Mouse (Mus musculus): ENCODE measurements around the gene Naf1.

The Naf1 gene

DNA sequence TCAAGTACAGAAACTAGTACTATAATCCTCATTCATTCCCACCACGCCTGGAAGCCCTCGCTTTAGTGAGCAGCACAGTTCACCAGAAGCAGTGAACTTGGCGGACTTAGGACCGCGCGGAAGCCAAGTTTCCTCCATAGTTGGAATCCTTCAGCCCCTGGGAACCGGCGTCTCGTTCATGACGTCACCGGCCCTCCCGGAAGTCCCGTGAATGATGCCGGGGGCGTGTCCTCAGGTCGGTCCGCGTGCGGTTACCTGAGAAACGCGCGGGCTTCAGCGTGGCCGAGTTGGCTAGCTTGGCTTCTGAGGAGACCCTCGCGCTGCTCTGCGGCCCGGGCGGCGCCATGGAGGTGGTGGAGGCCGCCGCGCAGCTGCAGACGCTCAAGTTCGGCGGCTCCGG is at the start of gene Naf1:
Naf1 (plus strand) TSS at position 195 of the 400 bp plus-strand sequence.
- DNase-seq (ENCODE audit: low spot score) = peak; percentile 92

DNA sequence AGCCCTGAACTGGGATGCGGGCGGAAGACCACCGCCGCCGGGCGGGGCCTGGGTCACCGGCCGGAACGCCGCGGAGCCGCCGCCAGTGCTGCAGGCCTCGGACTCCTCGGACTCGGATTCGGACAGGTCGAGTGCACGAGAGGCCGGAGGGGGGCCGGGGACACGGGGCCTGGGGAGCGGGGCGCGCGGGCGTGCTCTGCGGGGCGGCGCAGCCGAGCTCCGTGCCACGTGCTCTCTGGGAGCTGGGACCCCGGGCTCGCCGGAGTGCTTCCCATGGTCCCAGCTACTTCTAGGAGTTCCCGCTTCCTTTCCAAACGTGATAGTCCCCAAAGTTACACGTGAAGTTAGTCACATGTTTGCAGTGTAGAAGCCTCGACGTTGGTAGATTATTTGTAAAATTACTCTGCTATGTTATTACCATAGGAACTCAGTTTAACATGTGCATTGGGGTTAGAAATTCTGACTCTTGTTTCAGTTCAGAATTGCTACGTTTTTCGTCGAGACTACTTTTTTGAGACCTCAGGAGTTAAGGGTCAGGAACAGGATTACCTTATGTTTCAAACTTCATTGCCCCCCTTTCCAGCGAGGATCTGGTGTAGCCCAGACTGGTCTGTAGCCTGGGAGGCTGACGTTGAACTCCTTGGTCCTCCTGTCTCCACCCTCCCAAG is 1.0 kb downstream of the Naf1 start:
- no peak for DNase-seq (ENCODE audit: low spot score)

DNA sequence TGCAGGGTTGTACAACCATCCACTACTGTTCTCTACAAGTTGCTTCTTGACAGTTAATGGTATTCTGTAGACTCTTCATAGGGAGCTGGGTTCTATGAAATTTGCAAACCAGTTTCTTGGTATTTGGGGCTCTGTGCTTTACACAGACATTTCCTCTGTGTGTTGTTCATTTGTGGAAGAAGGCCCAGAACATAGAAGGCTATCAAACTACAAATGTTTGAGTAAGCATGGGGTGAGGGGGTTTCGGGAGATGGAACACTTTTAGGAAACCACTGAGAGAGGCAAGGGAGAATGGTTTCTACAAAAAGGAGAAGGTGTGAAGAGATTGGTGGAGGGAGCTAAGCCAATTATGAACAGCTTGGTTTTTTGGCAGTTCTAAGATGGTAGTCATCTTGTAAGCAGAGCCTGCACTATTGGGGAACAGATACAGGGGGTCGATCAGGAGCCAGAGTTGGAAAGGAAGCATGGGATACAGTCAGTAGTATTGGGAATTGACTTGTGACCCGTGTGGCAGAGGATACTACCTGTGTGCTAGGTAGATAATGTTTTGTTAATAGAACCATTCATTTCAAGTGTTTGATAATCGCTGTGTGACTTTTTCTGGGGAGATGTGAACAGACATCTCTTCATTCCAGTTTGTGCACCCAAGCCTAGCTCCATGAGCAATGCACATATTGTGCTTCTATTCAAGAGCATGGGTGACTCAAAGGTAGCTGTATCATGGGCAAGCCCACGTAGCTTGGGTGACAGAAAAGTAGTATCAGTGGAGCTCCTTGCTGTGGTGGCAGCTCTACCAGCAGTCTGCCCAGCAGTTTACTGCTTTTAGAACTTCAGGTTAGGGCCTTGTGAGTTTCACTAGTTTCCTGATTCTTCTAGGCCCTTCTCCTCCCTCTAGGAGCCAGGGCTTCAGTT is 1.8 kb downstream of the Naf1 start:
- peak; percentile 44 for DNase-seq (ENCODE audit: low spot score)

DNA sequence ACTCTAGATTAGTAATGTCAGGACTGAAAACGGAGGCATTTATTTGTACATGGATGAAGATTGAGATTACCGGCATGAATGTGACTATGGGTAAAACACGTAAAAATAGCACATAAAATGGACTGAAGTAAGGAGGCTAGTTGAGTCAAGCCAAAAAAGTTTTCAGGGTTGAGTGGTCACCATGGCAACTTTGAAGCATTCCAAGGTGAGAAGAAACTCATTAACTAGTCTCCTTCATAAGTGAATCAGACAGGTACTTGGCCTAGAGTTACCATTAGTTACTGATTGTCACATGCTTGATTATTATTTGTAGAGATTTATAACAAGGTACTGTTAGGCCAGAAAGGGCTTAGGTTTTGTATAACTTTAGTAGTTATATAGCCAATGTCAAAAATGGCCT is 3.7 kb downstream of the Naf1 start:
- no peak for DNase-seq (ENCODE audit: low spot score)

DNA sequence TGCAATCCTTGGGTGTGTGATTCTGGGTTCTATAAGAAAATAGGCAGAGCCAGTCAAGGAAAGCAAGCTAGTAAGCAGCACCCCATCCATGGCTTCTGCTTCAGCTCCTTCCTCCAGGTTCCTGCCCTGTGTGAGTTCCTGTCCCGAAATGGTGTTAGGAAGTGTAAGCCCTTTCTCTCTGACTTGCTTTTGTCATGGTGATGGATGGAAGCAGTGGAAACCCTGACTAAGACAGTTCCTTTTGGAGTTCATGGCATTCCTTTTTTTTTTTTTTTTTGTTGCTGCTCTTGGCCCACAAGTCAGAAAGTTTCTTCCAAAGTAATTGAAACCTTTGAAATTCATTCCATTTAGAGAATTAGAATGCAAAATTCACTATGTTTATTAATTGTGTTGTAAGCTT is 5.1 kb downstream of the Naf1 start:
- DNase-seq (ENCODE audit: low spot score) = no peak

DNA sequence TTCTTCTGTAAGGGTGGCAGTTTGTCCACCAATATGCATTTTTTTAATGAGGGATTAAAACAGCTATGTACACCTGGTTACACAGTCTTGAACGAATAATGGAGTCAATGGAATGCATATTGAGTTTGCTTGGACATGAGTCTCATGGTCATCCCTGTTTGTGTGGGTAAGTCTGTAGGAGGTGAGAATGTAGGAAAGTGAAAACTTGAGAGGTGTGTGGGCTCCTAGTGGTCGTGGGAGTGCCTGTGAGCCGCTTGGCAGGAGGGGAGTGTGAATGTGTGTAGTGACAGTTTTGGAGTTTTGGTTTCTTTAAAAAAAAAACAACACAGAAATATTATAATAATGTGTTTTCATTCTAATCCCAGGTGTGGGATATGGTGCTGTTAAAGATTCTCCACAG is 7.7 kb downstream of the Naf1 start:
- no peak for DNase-seq (ENCODE audit: low spot score)

DNA sequence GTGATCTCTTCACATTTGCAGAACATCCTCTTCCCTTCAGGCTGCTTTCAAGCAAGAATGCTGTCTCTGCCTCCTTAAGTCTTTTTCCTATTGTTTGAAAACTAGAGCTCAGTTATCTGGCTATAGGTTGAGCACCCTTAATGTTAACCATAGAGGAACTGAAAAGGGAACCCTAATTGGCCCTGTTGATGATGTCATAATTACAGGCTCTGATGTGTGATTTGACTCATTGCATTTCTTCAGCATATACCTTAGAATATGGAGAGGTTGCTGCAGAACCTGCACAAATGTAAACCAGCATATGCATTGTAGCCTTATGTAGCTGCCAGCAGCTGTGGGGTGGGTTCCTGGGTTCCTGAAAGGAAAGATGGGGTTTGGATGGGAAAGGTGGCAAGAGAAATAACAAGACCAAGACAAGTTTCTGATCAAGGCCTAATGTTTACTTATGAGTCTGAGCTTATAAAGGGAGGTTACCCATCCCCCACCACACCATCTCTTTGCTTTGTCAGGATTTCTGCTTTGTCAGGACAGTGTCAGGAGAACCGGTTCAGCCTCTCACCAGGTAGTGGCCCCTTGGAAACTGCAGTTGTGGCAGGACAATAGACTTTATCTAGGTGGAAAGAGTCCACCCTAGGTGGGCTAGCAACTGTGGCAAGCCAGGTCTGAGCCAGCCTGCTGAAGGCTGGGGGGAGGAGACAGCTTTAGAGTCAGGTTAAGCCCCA is 9.4 kb downstream of the Naf1 start:
- no peak for DNase-seq (ENCODE audit: low spot score)

DNA sequence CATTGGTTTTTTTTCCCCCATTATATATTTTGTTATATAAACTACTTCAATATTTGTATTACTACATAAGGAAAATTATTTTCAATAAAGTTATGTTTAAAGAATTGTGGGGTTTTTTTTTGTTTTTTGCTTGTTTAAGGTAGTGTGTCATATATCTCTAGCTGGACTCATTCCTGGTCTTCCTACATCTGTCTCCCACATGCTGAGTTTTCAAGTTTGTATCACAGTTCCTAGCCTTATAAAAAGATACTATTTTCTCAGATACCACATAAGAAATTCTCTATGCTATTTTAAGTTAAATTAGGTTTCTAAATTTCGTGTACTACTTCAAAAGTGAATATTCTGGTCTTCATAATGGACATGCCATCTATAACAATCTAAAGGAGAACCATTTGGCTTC is 23.8 kb downstream of the Naf1 start:
- no peak for DNase-seq (ENCODE audit: low spot score)

DNA sequence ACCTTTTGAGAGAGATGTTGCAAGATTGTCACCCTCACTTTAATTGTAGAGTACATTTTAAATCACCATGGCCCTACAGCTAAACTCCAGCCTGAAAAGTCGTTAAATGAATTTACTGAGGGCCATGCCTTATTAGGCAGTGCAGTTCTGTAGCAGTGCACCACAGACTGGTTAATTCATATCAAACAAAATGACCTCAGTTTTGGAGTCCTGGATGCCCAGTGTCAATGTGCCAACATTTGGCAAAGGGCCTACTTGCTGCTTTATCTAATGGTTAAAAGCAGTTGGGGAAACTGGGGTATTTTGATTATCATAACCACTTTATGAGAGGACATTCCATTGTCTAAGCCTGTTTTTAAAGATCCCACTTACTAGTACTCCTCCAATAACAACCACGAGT is 31.9 kb downstream of the Naf1 start:
- DNase-seq (ENCODE audit: low spot score) = no peak

DNA sequence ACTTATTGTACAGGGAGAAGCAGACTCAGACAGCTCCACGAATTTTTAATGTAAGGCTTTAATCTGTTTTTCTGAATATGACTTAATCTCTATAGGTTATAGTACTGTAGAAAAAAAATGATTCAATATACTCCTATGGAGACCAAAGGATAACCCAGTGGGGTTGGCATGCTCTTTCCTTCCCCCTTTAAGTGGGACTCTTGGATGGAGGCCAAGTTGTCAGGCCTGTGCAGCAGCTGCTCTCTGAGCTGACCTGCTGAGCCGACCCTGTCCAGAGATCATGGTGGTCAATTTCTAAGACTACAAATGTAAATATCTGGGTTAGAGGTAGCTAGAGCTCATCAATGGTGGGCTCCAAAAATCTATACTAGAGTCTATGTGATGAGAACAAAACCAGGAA is 45.0 kb downstream of the Naf1 start:
- no peak for DNase-seq (ENCODE audit: low spot score)

DNA sequence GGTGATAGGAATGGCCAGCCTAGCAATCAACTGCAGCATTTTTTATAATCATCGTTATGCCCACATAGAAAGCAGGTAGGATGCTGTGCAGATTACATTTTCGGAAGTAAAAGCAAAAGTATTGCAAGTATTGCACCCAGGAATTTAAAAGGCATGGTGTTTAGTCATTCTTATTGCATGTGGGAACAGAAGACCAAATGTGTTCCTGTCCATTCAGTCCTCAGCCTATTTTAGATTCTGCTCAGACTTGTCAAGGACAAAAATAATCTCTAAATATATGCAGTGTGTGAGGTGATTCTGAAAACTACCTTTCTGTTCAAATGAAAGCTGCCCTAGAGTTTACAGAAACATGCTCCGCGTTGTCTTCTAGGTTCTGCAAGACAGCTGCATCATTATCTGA is 45.5 kb downstream of the Naf1 start:
- DNase-seq (ENCODE audit: low spot score) = no peak

DNA sequence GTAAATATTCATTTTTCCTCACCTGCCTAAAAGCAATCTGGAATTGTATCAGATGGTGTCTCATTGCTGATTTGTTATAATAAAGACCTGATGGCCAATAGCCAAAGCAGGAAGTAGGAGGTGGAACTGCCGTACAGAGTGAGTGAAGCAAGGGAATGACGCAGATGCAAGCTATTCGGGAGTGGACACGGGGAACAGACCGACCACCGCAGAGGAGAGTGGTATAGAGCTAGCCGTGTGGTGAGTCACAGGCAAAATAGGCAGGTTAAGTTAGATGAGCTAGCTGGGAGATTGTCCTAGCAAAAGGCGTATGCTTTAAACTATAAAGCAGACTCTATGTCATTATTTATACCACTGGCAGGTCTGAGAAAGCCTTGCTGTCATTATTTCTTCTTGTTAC is 46.1 kb downstream of the Naf1 start:
- no peak for DNase-seq (ENCODE audit: low spot score)

DNA sequence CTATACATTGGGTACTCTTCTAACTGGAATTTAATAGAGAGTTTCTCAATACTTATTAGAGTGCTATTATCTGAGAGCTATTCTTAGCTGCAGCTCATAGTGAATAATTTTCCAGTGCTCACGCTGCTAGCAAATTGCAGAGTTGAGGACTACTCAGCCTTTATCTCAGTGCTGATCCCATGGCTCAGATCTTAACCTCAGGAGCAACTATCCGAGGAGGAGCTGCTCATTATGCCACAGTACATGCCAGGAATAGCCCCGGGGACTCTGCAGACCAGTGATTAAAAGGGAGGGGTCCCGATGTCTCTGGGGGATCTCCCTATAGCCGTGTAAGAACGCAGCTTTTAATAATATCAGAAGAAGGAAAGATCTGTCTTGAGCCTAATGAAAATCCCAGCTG is 50.7 kb downstream of the Naf1 start:
- DNase-seq (ENCODE audit: low spot score) = no peak

DNA sequence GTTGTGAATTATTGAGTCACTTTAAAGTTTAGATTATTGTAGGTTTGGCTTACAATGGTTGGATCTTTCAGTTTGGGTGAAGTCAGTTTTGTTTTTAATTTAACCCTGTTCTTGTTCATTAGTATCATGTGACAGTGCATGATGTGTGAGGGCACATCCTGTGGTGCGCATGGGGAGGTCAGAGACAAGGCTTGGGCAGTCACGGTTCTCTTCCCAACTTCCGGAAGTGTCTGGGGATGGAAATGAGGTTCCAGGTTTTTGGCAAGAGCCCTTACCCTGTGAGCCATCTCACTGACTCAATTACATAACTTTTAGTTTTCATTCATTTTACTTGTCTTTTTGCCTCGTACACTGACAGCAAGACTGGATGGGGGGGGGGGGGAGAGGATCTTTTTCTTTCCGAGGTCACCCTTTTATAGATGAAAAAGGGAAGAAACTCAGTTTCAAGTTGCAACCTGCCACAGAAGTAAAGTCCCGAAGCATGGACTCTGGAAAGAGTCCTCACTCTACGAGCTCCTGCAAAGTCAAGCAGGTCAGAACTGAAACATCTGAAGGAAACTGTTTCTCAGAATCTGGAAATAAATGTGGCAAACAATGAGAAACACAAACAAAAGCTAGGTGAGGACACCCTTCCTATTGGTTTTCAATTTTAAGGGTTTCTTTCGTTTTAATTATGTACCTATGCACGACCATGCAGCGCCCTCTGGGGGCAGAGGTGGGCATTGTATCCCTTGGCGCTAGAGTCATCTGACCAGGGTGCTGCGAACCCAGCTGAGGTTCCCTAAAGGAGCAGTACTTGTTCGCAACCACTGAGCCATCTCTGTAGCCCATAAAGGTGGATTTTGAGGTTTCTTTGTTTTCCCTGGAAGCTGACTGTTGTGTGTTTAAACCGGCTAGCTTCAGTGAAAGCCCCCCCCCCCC is 53.9 kb downstream of the Naf1 start:
- peak; percentile 19 for DNase-seq (ENCODE audit: low spot score)

DNA sequence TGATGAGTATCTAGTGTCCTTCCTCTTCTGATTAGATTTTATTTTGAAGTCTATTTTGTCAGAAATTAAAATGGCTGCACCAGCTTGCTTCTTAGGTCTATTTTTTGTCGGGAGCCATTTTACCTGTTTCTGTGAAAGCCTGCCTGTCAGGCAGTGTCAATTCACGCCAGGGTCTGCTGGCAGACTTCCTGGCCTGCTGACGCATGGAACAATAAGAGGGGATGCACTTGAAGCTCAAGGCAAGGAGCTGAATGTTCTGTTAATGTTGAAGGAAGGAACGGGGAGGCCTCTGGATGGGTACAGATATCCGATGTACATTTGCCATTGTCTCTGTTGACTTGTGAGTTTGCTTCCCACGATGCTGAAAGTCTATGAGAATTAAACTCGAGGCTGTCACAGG is 56.0 kb downstream of the Naf1 start:
- DNase-seq (ENCODE audit: low spot score) = no peak

DNA sequence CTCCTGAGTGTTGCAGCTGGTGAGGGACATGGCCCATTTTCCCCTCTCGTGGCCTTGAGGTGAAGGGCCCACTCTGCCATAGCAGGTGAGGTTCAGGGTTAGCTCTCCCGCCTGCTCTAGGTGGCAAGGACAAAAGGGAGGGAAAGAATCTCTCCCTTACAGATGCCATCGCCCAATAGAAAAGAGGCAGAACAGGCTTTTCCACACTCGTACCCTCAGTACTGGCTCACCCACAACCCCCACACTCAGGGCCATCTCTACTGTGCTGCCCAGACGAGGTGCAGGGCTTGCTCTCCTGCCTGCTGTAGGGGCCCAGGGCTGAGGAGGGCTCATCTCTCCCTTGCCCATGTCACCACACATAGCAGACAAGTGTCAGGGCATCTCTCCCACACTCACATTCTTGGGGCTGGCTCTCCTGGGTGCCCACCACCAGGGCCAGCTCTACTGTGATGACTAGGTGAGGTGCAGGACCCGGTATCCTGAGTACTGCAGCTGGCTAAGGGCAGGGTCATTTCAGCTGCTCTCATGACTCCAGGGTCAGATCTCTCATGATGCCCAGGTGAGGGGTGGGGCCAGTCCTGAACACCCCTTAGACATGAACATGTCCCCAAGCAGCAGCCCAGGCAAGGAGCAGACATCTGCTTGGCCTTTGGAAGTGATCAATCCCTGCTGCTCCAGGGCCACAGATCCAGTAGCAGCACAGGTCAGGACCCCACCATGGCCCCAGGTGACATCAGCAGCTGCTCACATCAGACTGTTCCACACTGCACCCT is 57.9 kb downstream of the Naf1 start:
- DNase-seq (ENCODE audit: low spot score) = no peak

DNA sequence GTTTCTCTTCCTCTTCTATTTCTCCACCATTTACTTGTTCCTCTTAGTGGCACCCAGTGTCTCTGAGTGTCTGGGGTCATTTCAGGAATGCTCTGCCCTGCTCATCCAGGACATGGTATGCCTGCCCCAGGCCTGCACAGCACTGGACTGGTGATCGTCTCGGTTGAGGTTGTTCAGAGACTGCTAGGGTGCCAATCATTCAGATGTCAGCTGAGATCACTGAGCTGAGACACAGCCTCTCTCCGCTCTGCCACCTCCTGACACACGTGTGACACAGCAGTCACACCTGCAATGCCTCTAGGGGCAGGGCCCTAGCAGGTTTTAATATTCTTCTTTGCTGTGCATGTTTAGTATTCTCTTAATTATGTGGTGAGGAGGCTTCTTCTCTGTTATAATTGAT is 58.5 kb downstream of the Naf1 start:
- DNase-seq (ENCODE audit: low spot score) = no peak

DNA sequence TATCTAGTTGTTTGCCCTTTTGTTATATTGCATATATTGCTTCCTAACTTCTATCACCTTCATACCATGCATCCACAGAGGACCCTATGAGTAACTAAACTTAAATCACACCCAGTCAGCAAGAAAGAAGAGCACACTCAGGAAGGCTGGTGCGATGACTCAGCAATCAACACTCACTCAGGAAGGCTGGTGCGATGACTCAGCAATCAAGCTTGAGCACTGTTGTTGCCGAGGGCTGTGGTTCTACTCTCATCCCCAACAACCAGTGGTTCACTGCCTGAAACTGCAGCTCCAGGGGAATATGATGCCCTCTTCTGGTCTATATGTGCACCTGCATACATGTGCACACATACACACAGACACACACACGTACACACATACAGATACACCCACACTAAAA is 73.7 kb downstream of the Naf1 start:
- peak; percentile 21 for DNase-seq (ENCODE audit: low spot score)

DNA sequence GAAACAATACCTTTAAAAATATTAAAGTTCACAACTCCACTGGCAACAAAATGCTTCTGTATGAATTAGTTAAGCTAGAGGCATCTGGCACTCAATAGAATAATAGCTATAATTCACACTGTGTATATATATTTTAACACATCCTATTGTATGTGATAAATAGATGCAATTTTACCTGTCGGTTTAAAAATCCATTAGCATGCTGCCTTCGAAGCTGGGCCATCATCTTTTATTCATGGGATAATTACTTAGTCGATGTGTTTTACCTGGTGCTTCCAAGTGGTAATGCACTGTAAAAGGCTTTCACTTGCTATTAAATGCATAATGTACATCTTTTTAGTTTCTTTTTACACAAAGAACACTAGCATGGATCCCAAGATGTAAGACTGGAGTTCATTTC is 76.2 kb downstream of the Naf1 start:
- DNase-seq (ENCODE audit: low spot score) = no peak

Measured in c-Kit-positive CD71-positive TER-119-positive erythroid progenitor cells, embryonic 14.5 days (primary cell).